Comparison of ENCODE assay signal across 22 mouse cellular contexts in genomic region chr4:104529905-104530646, GRCm38 (mm10).
DNase-seq lines count a peak whose midpoint lies in the region; ATAC-seq and TF ChIP-seq lines count a peak whose summit lies in the region.
"Had no signal": no experiment of that assay in that cellular context is flagged by ENCODE, and none has a peak within 500 bp of the region (broad histone marks: within the 10 kb centered on the region; RNA-seq: fewer than 3 reads in every experiment).

No protein-coding gene starts in this region.

- no peaks in the 10 kb centered on the region for H3K9me3 ChIP-seq in kidney, embryonic 16.5 days (ENCODE audit: low read length)
- no peaks in the 10 kb centered on the region for H3K9me3 ChIP-seq in intestine, embryonic 15.5 days
- H3K9me3 ChIP-seq in liver, embryonic 13.5 days (replicated peaks), result no peaks in the 10 kb centered on the region
- H3K9me3 ChIP-seq: forebrain, embryonic 10.5 days; hindbrain, embryonic 15.5 days; midbrain, embryonic 15.5 days had no signal

- 0 out of 2 replicates have a peak, but pooled peaks cover 5% of the 10 kb centered on the region for H3K4me1 ChIP-seq in kidney, embryonic 16.5 days (ENCODE audit: insufficient read depth, low read length)
- no peaks in the 10 kb centered on the region for H3K4me1 ChIP-seq in intestine, embryonic 15.5 days (replicated peaks)
- H3K4me1 ChIP-seq in liver, embryonic 13.5 days (replicated peaks), result no peaks in the 10 kb centered on the region
- H3K4me1 ChIP-seq in small intestine, adult 2 months (ENCODE audit: control insufficient read depth, insufficient read depth, insufficient read length, low read length), result peaks cover 15% of the 10 kb centered on the region
- H3K4me1 ChIP-seq: forebrain, embryonic 10.5 days; hindbrain, embryonic 15.5 days; megakaryocyte, embryonic 14.5 days had no signal

- ATAC-seq in kidney, embryonic 16.5 days (ENCODE audit: low FRiP score, low TSS enrichment), result peak; percentile 65
- peak; percentile 96 for ATAC-seq in intestine, embryonic 15.5 days
- peak; percentile 39; the same call in 1 of the 2 replicates for ATAC-seq in liver, embryonic 13.5 days (ENCODE audit: low read depth)
- no peak for ATAC-seq in megakaryocyte progenitor cell, adult 5-6 weeks (replicated peaks; ENCODE audit: poor library complexity)
- ATAC-seq: forebrain, postnatal 0 days; midbrain, embryonic 15.5 days had no signal

- H3K4me2 ChIP-seq in kidney, embryonic 16.5 days (replicated peaks; ENCODE audit: low read depth, low read length), result no peak overlapping the region
- 0 out of 2 replicates have a peak overlapping the region, but pooled peaks have one; percentile 3 for H3K4me2 ChIP-seq in intestine, embryonic 15.5 days (replicated peaks)
- no peak overlapping the region for H3K4me2 ChIP-seq in liver, embryonic 13.5 days
- H3K4me2 ChIP-seq: hindbrain, embryonic 15.5 days; midbrain, embryonic 15.5 days had no signal

- TF ChIP-seq CTCF in small intestine, adult 2 months (IDR thresholded peaks at IDR 0.05; ENCODE audit: extremely low read depth, insufficient read length, insufficient replicate concordance, low read depth, low read length), result no peak

- DNase-seq in kidney, postnatal 36 days, result no peak
- DNase-seq in liver, embryonic 13.5 days, result no peak
- no peak for DNase-seq in spleen, postnatal 10 days (ENCODE audit: low spot score in 2 of 2)
- DNase-seq: adrenal gland, postnatal 36 days; B cell, adult 2 months; cerebellum, adult 11-12 months; forebrain, postnatal 0 days; heart, adult 18-20 months; heart, postnatal 4 days; left cerebral cortex, postnatal 4 days; lung, adult 18-20 months; lung, postnatal 14 days; right cerebral cortex, postnatal 4 days; thymus, postnatal 4 days had no signal

- no peaks in the 10 kb centered on the region for H3K27me3 ChIP-seq in kidney, embryonic 16.5 days (ENCODE audit: insufficient read depth, low read length)
- H3K27me3 ChIP-seq in intestine, embryonic 15.5 days (replicated peaks), result no peaks in the 10 kb centered on the region
- no peaks in the 10 kb centered on the region for H3K27me3 ChIP-seq in liver, embryonic 13.5 days
- no peaks in the 10 kb centered on the region for H3K27me3 ChIP-seq in small intestine, adult 2 months (ENCODE audit: control insufficient read depth, insufficient read depth, low read length)
- H3K27me3 ChIP-seq: hindbrain, embryonic 15.5 days; megakaryocyte, embryonic 14.5 days; midbrain, embryonic 15.5 days had no signal

- TF ChIP-seq POLR2A in small intestine, adult 2 months (IDR thresholded peaks at IDR 0.05; ENCODE audit: low read depth, low read length), result no peak

- no peaks in the 10 kb centered on the region for H3K36me3 ChIP-seq in kidney, embryonic 16.5 days (ENCODE audit: insufficient read depth, low read length)
- H3K36me3 ChIP-seq in intestine, embryonic 15.5 days, result no peaks in the 10 kb centered on the region
- no peaks in the 10 kb centered on the region for H3K36me3 ChIP-seq in liver, embryonic 13.5 days
- no peaks in the 10 kb centered on the region for H3K36me3 ChIP-seq in small intestine, adult 2 months (ENCODE audit: control insufficient read depth, insufficient read depth, low read length)
- H3K36me3 ChIP-seq: forebrain, embryonic 10.5 days; hindbrain, embryonic 15.5 days; midbrain, embryonic 15.5 days had no signal

- no peak overlapping the region for H3K9ac ChIP-seq in kidney, embryonic 16.5 days (replicated peaks; ENCODE audit: low read length)
- no peak overlapping the region for H3K9ac ChIP-seq in intestine, embryonic 15.5 days
- no peak overlapping the region for H3K9ac ChIP-seq in liver, embryonic 13.5 days
- H3K9ac ChIP-seq: forebrain, postnatal 0 days; hindbrain, embryonic 15.5 days; midbrain, embryonic 15.5 days had no signal

- H3K27ac ChIP-seq in kidney, embryonic 16.5 days (ENCODE audit: low read length), result no peak overlapping the region
- H3K27ac ChIP-seq in intestine, embryonic 15.5 days, result peak overlapping the region; percentile 63
- H3K27ac ChIP-seq in liver, embryonic 13.5 days, result no peak overlapping the region
- H3K27ac ChIP-seq in small intestine, adult 2 months (ENCODE audit: insufficient read depth, low read depth, low read length), result peak overlapping the region; percentile 20
- H3K27ac ChIP-seq: forebrain, embryonic 10.5 days; hindbrain, embryonic 15.5 days; midbrain, embryonic 15.5 days had no signal

- WGBS in kidney, embryonic 16.5 days, result 61% methylated on average over 4 of the region's 4 CpGs
- WGBS in intestine, embryonic 15.5 days, result 57% methylated on average over 4 of the region's 4 CpGs
- WGBS in liver, embryonic 13.5 days (ENCODE audit: insufficient replicate concordance), result 52% methylated on average over 4 of the region's 4 CpGs
- 28% methylated on average over 4 of the region's 4 CpGs for WGBS in small intestine, adult 2 months

- no peak overlapping the region for H3K4me3 ChIP-seq in kidney, embryonic 16.5 days (ENCODE audit: low read length)
- no peak overlapping the region for H3K4me3 ChIP-seq in intestine, embryonic 15.5 days (replicated peaks)
- H3K4me3 ChIP-seq in liver, embryonic 13.5 days (replicated peaks), result no peak overlapping the region
- H3K4me3 ChIP-seq in small intestine, adult 2 months (ENCODE audit: low read depth, low read length), result no peak overlapping the region
- H3K4me3 ChIP-seq: forebrain, embryonic 10.5 days; hindbrain, embryonic 15.5 days; megakaryocyte, embryonic 14.5 days; midbrain, embryonic 15.5 days had no signal

Comparison
In these comparisons a context has a peak if more than half of its experiments do, and no peak if none do; other contexts are left out.
1. H3K27ac ChIP-seq: peak in intestine, embryonic 15.5 days (single experiment) and small intestine, adult 2 months (single experiment); none in kidney, embryonic 16.5 days (single experiment) and liver, embryonic 13.5 days (single experiment).